Mouse (Mus musculus) hindbrain, embryonic 16.5 days (tissue): ENCODE data around the gene Map2k2. TPM values are rescaled to one million over a fixed set of nuclear protein-coding genes. Genes with fewer than 3 reads are reported as not detected.
A peak's percentile ranks its signal among the peaks of the same experiment; 100 is the strongest.
"Not testable (repeated sequence)": the region's sequence is repeated elsewhere in the genome, so short reads cannot be mapped to it uniquely, and the experiment has no call there.

ENCODE experiments used
- ATAC-seq: fragments of 200-750 bp; cut with Nextera tagmentation; 2 replicates; pipeline ENCODE4 v1.8.0; 2017; ENCODE audit warnings: moderate TSS enrichment, moderate library complexity
- H3K27ac ChIP-seq: fragments of 300-500 bp; sonication (generic); 2 replicates; pipeline ENCODE4 v1.5.1; 2014; ENCODE audit warnings: low read depth, mild to moderate bottlenecking, control low read depth, low read length, moderate library complexity
- H3K27me3 ChIP-seq: fragments of 300-500 bp; sonication (generic); replicated peaks from 2 replicates; pipeline ENCODE4 v1.6.1; 2014; ENCODE audit warnings: low read length; ENCODE audit not compliant: control insufficient read depth, insufficient read depth
- H3K36me3 ChIP-seq: fragments of 300-500 bp; sonication (generic); 2 replicates; pipeline ENCODE4 v1.6.1; 2014; ENCODE audit warnings: mild to moderate bottlenecking, low read length, moderate library complexity, mixed read lengths; ENCODE audit not compliant: control insufficient read depth, insufficient read depth
- H3K4me1 ChIP-seq: fragments of 300-500 bp; sonication (generic); 2 replicates; pipeline ENCODE4 v1.6.1; 2014; ENCODE audit warnings: low read depth, low read length; ENCODE audit not compliant: control insufficient read depth, insufficient read depth
- H3K4me2 ChIP-seq: fragments of 300-500 bp; sonication (generic); 2 replicates; pipeline ENCODE4 v1.6.1; 2014; ENCODE audit warnings: mild to moderate bottlenecking, low read length, control low read depth, moderate library complexity
- H3K4me3 ChIP-seq: fragments of 300-500 bp; sonication (generic); 2 replicates; pipeline ENCODE4 v1.5.1; 2014; ENCODE audit warnings: mild to moderate bottlenecking, low read length, control low read depth, moderate library complexity
- H3K9ac ChIP-seq: fragments of 300-500 bp; sonication (generic); 2 replicates; pipeline ENCODE4 v1.6.1; 2014; ENCODE audit warnings: low read depth, mild to moderate bottlenecking, control low read depth, low read length, moderate library complexity
- H3K9me3 ChIP-seq: fragments of 300-500 bp; sonication (generic); 2 replicates; pipeline ENCODE4 v1.6.1; 2014; ENCODE audit warnings: mild to moderate bottlenecking, low read length, moderate library complexity; ENCODE audit not compliant: control insufficient read depth
- WGBS: fragments of 180-500 bp; shearing (Covaris S2); extraction: QIAGEN DNeasy Blood & Tissue Kit; methylation state at CpG from one replicate; pipeline ENCODE4 v1.1.7; 2014; 5-methylcytosine and 5-hydroxymethylcytosine counted together
- polyA plus RNA-seq: library from polyadenylated mRNA; unstranded; fragments of >200 nt; fragmentation: Nextera tagmentation; extraction: Ambion mirVana; gene quantifications from 2 replicates; pipeline ENCODE4 v1.2.1, GENCODE M21; 2015

Map2k2 gene
- 236 and 240 TPM in 2 replicates for polyA plus RNA-seq

DNA sequence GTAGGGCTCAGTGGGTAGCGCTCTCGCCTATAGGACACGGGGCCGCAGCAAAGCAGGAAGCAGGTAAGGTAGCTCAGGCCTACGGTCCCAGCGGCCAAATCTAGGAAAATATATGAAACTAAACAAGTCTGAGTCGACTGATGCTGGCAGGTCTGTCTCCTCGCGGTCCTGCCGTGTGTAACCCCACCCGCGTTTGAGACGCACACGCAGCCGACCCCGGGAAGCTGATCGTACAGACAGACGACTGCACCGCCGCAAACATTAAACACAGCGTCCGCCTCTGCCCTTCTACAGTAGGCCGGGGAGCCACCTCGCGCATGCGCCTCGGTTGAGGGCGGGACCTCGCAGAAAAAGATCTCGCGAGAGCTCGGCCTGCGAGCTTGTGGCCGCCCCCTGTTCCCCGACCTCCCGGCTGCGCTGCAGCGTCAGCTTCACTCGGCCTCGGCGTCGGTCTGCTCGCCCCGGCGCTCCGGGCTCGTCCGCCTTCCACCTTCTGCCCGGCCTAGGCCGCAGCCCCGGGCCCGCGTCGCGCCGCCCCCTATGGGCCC, at the start of gene Map2k2:
TSS of gene Map2k2 (plus strand) at position 351 of the 548 bp plus-strand sequence.
- H3K27ac ChIP-seq: peak within 1 kb of the TSS; percentile 100
- H3K4me2 ChIP-seq: peak within 1 kb of the TSS; percentile 88
- WGBS: under 1% methylated on average over 54 of the region's 56 CpGs
- peaks cover 19% of the 10 kb centered on the region for H3K36me3 ChIP-seq
- H3K4me1 ChIP-seq: peaks cover 18% of the 10 kb centered on the region
- H3K9ac ChIP-seq: peak within 1 kb of the TSS; percentile 100
- H3K27me3 ChIP-seq: no peaks in the 10 kb centered on the region
- peak; percentile 94 for ATAC-seq
- peak within 1 kb of the TSS; percentile 100 for H3K4me3 ChIP-seq
- H3K9me3 ChIP-seq: no peaks in the 10 kb centered on the region

DNA sequence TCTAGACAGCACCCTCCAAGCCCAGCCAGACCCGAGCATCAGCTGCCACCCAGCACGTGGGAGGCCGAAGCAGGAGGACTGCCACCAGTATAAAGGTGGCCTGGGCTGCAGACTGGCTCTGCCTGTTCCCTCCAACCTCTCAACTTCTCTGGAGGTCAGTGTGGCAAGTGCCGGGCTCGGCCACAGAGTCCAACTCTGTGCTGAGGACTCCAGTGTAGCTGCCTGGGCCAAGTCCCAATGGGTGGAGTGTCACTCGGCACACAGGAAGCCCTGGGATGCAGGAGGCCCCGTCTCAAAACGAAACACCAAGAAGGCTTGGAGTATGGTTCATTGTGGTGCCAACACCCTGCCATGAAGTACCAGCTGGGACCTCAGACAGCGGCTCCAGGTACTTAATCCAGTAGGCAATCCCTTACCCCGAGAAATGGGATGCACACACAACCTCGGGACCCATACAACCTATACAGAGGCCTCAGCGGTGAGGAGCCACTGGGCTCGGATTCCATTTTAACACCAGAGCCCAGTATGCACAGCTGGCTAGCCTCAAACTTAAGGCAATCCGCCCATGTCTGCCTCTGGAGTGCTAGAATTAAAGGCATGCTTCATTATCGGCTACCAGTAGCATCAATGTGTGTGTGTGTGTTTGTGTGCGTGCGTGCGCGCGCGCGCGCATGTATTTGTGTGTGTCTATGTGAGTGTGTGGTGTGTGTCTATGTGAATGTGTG, 48.1 kb upstream of the Map2k2 start:
- WGBS: 93% methylated on average over 23 of the region's 23 CpGs
- Histone ChIP-seq H3K27ac (no peak overlapping the region), H3K27me3 (no peaks in the 10 kb centered on the region), H3K9ac (no peak overlapping the region), H3K4me3 (no peak overlapping the region), H3K9me3 (no peaks in the 10 kb centered on the region), H3K4me2 (no peak overlapping the region), H3K36me3 (no peaks in the 10 kb centered on the region), H3K4me1 (peaks cover 22% of the 10 kb centered on the region)
- ATAC-seq: no peak

GRCm38 (mm10) chr10:81058896-81059295, 46.8 kb upstream of the Map2k2 start:
- Histone ChIP-seq H3K4me1 (peaks cover 22% of the 10 kb centered on the region), H3K27me3 (no peaks in the 10 kb centered on the region), H3K9me3 (no peaks in the 10 kb centered on the region), H3K36me3 (no peaks in the 10 kb centered on the region), H3K4me2 (peak overlapping the region; percentile 97), H3K27ac (no peak overlapping the region), H3K4me3 (peak overlapping the region; percentile 85), H3K9ac (peak overlapping the region; percentile 88; the same call in 1 of the 2 replicates)
- ATAC-seq: no peak
- 82% methylated on average over 6 of the region's 6 CpGs for WGBS

DNA sequence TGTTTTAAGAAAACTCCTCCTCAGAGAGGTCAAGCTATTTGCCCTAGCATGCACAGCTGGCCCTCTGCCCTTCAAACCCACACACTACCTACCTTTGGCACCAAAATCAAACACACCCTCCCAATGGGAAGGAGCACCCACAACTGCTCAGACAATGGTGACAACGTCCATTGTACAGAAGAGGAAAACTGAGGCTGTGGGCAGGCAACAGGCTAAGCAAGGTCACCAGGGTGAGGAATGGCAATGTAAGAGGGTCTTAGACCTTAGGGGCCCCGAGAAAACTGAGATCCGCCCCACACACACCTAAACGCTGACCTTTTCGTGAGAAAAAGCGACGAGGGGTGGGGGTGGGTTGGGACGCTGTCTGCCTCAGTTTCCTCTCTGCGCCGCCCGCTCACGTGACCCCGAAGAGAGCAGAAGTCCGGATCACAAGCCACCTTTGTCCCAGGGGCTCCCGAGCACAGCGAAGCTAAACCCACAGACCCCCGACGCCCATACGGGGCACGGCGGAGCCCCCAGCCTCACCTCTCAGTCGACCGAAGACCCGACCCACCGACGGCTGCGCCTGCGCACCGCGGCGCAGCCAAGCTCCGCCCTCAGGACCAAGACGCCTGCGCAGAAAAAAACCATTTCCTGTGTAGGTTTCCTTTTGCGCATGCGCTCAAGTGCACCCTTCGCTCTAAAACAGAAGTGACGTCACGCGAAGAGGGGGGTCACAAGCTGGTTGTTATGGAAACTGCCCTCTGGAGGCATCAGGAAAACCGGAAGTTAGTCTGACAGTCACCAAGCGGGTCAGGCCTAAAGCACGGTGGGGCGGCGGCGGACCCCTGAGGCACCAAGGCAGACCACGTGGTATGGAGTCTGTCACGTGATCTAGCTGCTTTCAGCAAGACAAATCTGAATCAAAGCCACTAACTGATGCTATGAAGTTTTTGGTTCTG, 45.8 kb upstream of the Map2k2 start, which contains the start of gene Sgta:
TSS of gene Sgta (minus strand) at position 579 of the 941 bp plus-strand sequence.
- Histone ChIP-seq H3K4me2 (peak within 1 kb of the TSS; percentile 97), H3K4me1 (peaks cover 22% of the 10 kb centered on the region)
- WGBS: under 1% methylated on average over 44 of the region's 48 CpGs

GRCm38 (mm10) chr10:81062710-81063109, 43.0 kb upstream of the Map2k2 start:
- Histone ChIP-seq H3K27me3 (no peaks in the 10 kb centered on the region), H3K36me3 (no peaks in the 10 kb centered on the region), H3K4me2 (no peak overlapping the region), H3K4me3 (no peak overlapping the region), H3K9me3 (no peaks in the 10 kb centered on the region), H3K9ac (no peak overlapping the region), H3K4me1 (peaks cover 19% of the 10 kb centered on the region), H3K27ac (no peak overlapping the region)
- 57% methylated on average over 4 of the region's 4 CpGs for whole genome bisulfite sequencing
- no peak for ATAC-seq

More for the DNA sequence above, 45.8 kb upstream of the Map2k2 start, which contains the start of gene Sgta:
- Histone ChIP-seq H3K9me3 (no peaks in the 10 kb centered on the region), H3K36me3 (no peaks in the 10 kb centered on the region), H3K27ac (peak within 1 kb of the TSS; percentile 56), H3K4me3 (peak within 1 kb of the TSS; percentile 85), H3K9ac (peak within 1 kb of the TSS; percentile 88), H3K27me3 (no peaks in the 10 kb centered on the region)
- peak; percentile 94 for ATAC-seq

DNA sequence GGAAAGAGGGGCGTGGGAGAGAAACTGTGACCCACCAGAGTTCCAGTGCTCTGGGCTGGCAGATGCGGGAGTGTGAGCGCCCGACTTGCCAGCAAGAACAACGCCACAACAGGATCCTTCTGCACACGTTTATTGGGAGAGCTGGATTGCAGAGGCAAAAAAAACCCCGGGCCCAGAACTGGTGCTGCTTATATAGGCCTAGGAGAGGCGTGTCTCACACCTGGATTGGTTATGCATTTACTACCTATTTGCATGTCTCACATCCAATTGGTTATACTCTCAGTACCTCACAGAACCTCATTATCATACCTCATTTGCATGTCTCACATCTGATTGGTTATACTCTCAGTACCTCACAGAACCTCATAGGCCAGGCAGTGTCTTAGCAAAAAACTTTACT, 41.2 kb upstream of the Map2k2 start:
- H3K4me1 ChIP-seq, H3K27me3 ChIP-seq, H3K4me3 ChIP-seq, H3K36me3 ChIP-seq, ATAC-seq, H3K4me2 ChIP-seq, H3K9ac ChIP-seq, H3K27ac ChIP-seq, H3K9me3 ChIP-seq: not testable (repeated sequence)
- WGBS: 86% methylated on average over 8 of the region's 8 CpGs

DNA sequence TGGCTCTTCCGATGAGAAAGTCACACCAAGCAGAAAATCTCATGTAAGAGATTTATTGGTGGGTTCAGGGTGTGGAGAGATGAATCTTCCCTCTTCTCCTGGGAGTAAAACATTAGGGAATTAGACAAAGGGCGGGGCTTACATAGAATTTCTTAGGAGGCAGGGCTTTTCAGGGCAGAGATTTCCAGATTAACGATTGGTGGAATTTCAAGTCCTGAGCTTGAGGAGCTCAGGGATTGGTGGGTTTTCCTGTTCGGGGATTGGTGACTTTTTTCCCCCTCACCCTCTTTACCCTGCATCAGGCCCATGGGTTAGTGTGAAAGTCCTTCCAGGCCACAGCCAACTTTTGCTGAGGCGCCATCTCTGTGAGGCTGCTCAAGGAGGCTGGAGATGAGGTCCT, 37.0 kb upstream of the Map2k2 start:
- no peak overlapping the region for H3K27ac ChIP-seq
- no peaks in the 10 kb centered on the region for H3K9me3 ChIP-seq
- H3K4me3 ChIP-seq: no peak overlapping the region
- H3K4me2 ChIP-seq: no peak overlapping the region
- WGBS: 79% methylated on average over 5 of the region's 5 CpGs
- H3K4me1 ChIP-seq: peaks cover 18% of the 10 kb centered on the region
- no peak for ATAC-seq
- peaks cover 7% of the 10 kb centered on the region; the same call in 1 of the 2 replicates for H3K36me3 ChIP-seq
- H3K27me3 ChIP-seq: no peaks in the 10 kb centered on the region
- H3K9ac ChIP-seq: peak overlapping the region; percentile 44; the same call in 1 of the 2 replicates

GRCm38 (mm10) chr10:81069836-81070235, 35.9 kb upstream of the Map2k2 start, which contains the start of gene Thop1:
TSS of gene Thop1 (plus strand) at chr10:81070035.
- Histone ChIP-seq H3K27me3 (no peaks in the 10 kb centered on the region), H3K9me3 (no peaks in the 10 kb centered on the region), H3K27ac (peak within 1 kb of the TSS; percentile 68), H3K4me3 (peak within 1 kb of the TSS; percentile 75), H3K4me1 (peaks cover 18% of the 10 kb centered on the region), H3K4me2 (peak within 1 kb of the TSS; percentile 62), H3K9ac (peak within 1 kb of the TSS; percentile 83), H3K36me3 (peaks cover 13% of the 10 kb centered on the region)
- WGBS: under 1% methylated on average over 35 of the region's 35 CpGs
- ATAC-seq: peak; percentile 98
